Mouse (Mus musculus) spleen, adult 2 months (tissue): ENCODE measurements at regions not wholly inside any gene's neighbourhood (a gene's known extent, or its start where the extent isn't known, plus 50 kb on each side); places are given as distances from the start of the nearest gene placed in this dataset.

Source experiments
- CTCF ChIP-seq: fragments of 200-500 bp; IDR thresholded peaks from 2 replicates; pipeline ENCODE4 v1.5.1; 2011; ENCODE audit warnings: mild to moderate bottlenecking, inconsistent platforms; ENCODE audit not compliant: insufficient read depth, insufficient read length, insufficient replicate concordance; ENCODE audit errors: extremely low read depth
- POLR2A ChIP-seq: fragments of 200-500 bp; IDR thresholded peaks from 2 replicates; pipeline ENCODE4 v1.6.1; 2011; ENCODE audit warnings: low read depth, low read length, inconsistent platforms

DNA sequence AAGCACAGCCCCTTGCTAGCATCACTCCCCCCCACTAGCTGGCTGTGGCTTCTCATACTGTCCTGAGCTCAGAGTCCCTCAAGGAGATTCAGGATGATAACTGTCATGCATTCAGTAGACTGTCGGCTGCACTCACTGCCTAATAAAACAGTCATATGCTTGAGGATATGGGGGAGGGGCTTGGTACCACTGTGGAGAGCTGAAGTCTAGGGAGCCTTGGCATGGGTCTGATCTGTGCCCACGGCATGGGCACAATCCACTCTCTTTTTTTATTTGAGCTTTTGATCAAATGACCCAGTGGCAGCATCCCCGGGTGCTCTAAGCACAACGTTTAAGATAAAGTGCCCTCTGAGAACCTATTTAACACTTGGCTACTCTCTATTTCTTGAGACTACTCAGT lies 102.1 kb upstream of the Nckap5 start:
- TF ChIP-seq CTCF (no peak), POLR2A (no peak)
